Mouse (Mus musculus): Measurements from ENCODE around the gene Akap2. TPM values are rescaled to one million over a fixed set of nuclear protein-coding genes. Genes with fewer than 3 reads are reported as not detected.

Akap2 gene
- polyA plus RNA-seq, 1 experiment from 2014 or later = 19.6 TPM

GRCm38 (mm10) chr4:57904638-57905037 lies 187.2 kb downstream of the Akap2 start:
- Histone ChIP-seq H3K9me3 (no peaks in the 10 kb centered on the region), H3K27ac (replicated peaks) (no peak overlapping the region), H3K27me3 (no peaks in the 10 kb centered on the region), H3K4me1 (peaks cover 4% of the 10 kb centered on the region; the same call in 1 of the 2 replicates), H3K4me2 (replicated peaks) (no peak overlapping the region), H3K9ac (replicated peaks) (no peak overlapping the region), H3K36me3 (no peaks in the 10 kb centered on the region), H3K4me3 (no peak overlapping the region)
- peak; percentile 14; the same call in 1 of the 2 replicates for ATAC-seq (ENCODE audit: low FRiP score, low read depth)
- WGBS = 35% methylated on average over 9 of the region's 9 CpGs

- peaks cover 4% of the 10 kb centered on the region; the same call in 1 of the 2 replicates for H3K4me1 ChIP-seq
- H3K36me3 ChIP-seq = no peaks in the 10 kb centered on the region
- 20% methylated on average over 2 of the region's 2 CpGs for WGBS
- no peak for ATAC-seq (ENCODE audit: low FRiP score, low read depth)
- H3K4me3 ChIP-seq = no peak overlapping the region
- no peak overlapping the region for H3K27ac ChIP-seq (replicated peaks)
- H3K27me3 ChIP-seq = no peaks in the 10 kb centered on the region
- H3K4me2 ChIP-seq (replicated peaks) = no peak overlapping the region
- H3K9me3 ChIP-seq = no peaks in the 10 kb centered on the region
- no peak overlapping the region for H3K9ac ChIP-seq (replicated peaks)
Measured at GRCm38 (mm10) chr4:57906708-57907107, 189.3 kb downstream of the Akap2 start.

GRCm38 (mm10) chr4:57908860-57909259 lies 191.4 kb downstream of the Akap2 start:
- WGBS = 83% methylated on average over 6 of the region's 6 CpGs
- no peak overlapping the region for H3K4me2 ChIP-seq (replicated peaks)
- H3K27ac ChIP-seq (replicated peaks) = no peak overlapping the region
- no peak overlapping the region for H3K9ac ChIP-seq (replicated peaks)
- H3K9me3 ChIP-seq = no peaks in the 10 kb centered on the region
- H3K4me3 ChIP-seq = no peak overlapping the region
- peaks cover 4% of the 10 kb centered on the region; the same call in 1 of the 2 replicates for H3K4me1 ChIP-seq
- no peaks in the 10 kb centered on the region for H3K36me3 ChIP-seq
- H3K27me3 ChIP-seq = no peaks in the 10 kb centered on the region
- ATAC-seq (ENCODE audit: low FRiP score, low read depth) = no peak

GRCm38 (mm10) chr4:57913021-57913420 lies 195.6 kb downstream of the Akap2 start:
- no peak overlapping the region for H3K9ac ChIP-seq (replicated peaks)
- no peaks in the 10 kb centered on the region for H3K36me3 ChIP-seq
- H3K4me1 ChIP-seq = no peaks in the 10 kb centered on the region
- no peak overlapping the region for H3K4me3 ChIP-seq
- no peak overlapping the region for H3K27ac ChIP-seq (replicated peaks)
- peaks cover 17% of the 10 kb centered on the region for H3K27me3 ChIP-seq
- H3K4me2 ChIP-seq (replicated peaks) = no peak overlapping the region
- no peaks in the 10 kb centered on the region for H3K9me3 ChIP-seq
- ATAC-seq (ENCODE audit: low FRiP score, low read depth) = no peak

GRCm38 (mm10) chr4:57914193-57915190 lies 197.0 kb downstream of the Akap2 start:
- no peak for ATAC-seq (ENCODE audit: low FRiP score, low read depth)
- peaks cover 3% of the 10 kb centered on the region; the same call in 1 of the 2 replicates for H3K4me1 ChIP-seq
- H3K4me2 ChIP-seq (replicated peaks) = no peak overlapping the region
- no peaks in the 10 kb centered on the region for H3K9me3 ChIP-seq
- H3K9ac ChIP-seq (replicated peaks) = no peak overlapping the region
- no peaks in the 10 kb centered on the region for H3K36me3 ChIP-seq
- no peak overlapping the region for H3K4me3 ChIP-seq
- H3K27me3 ChIP-seq = peaks cover 17% of the 10 kb centered on the region
- 82% methylated on average over 9 of the region's 10 CpGs for WGBS
- no peak overlapping the region for H3K27ac ChIP-seq (replicated peaks)

- Histone ChIP-seq H3K4me3 (no peak overlapping the region), H3K9me3 (no peaks in the 10 kb centered on the region), H3K27me3 (peaks cover 17% of the 10 kb centered on the region), H3K36me3 (no peaks in the 10 kb centered on the region), H3K9ac (replicated peaks) (no peak overlapping the region), H3K4me1 (peaks cover 10% of the 10 kb centered on the region), H3K27ac (replicated peaks) (no peak overlapping the region), H3K4me2 (replicated peaks) (no peak overlapping the region; the same call in 1 of the 2 replicates)
- ATAC-seq (ENCODE audit: low FRiP score, low read depth) = no peak
- WGBS = 42% methylated on average over 17 of the region's 17 CpGs
Measured at GRCm38 (mm10) chr4:57915216-57915965, 197.9 kb downstream of the Akap2 start.

- no peak within 1 kb of the TSS for H3K4me3 ChIP-seq
- H3K9ac ChIP-seq (replicated peaks) = no peak within 1 kb of the TSS
- WGBS = 46% methylated on average over 9 of the region's 9 CpGs
- H3K27me3 ChIP-seq = peaks cover 17% of the 10 kb centered on the region
- ATAC-seq (ENCODE audit: low FRiP score, low read depth) = no peak
- H3K36me3 ChIP-seq = no peaks in the 10 kb centered on the region
- H3K27ac ChIP-seq (replicated peaks) = no peak within 1 kb of the TSS
- H3K4me1 ChIP-seq = peaks cover 10% of the 10 kb centered on the region
- H3K9me3 ChIP-seq = no peaks in the 10 kb centered on the region
- H3K4me2 ChIP-seq (replicated peaks) = no peak within 1 kb of the TSS; the same call in 1 of the 2 replicates
Measured at GRCm38 (mm10) chr4:57916201-57916661, 198.8 kb downstream of the Akap2 start, which contains the start of gene D630039A03Rik. Gene D630039A03Rik (minus strand): TSS chr4:57916297.

GRCm38 (mm10) chr4:57916711-57917110 lies 199.3 kb downstream of the Akap2 start:
- H3K4me3 ChIP-seq = no peak overlapping the region
- peaks cover 10% of the 10 kb centered on the region for H3K4me1 ChIP-seq
- no peak overlapping the region for H3K4me2 ChIP-seq (replicated peaks)
- no peak for ATAC-seq (ENCODE audit: low FRiP score, low read depth)
- no peaks in the 10 kb centered on the region for H3K36me3 ChIP-seq
- 84% methylated on average over 4 of the region's 4 CpGs for WGBS
- H3K27ac ChIP-seq (replicated peaks) = no peak overlapping the region
- H3K27me3 ChIP-seq = peaks cover 17% of the 10 kb centered on the region
- no peak overlapping the region for H3K9ac ChIP-seq (replicated peaks)
- no peaks in the 10 kb centered on the region for H3K9me3 ChIP-seq

- no peaks in the 10 kb centered on the region for H3K36me3 ChIP-seq
- 0 out of 2 replicates have a peak, but pooled peaks have one; percentile 27 for ATAC-seq (ENCODE audit: low FRiP score, low read depth)
- no peaks in the 10 kb centered on the region for H3K9me3 ChIP-seq
- H3K27me3 ChIP-seq = peaks cover 17% of the 10 kb centered on the region
- H3K4me1 ChIP-seq = peaks cover 17% of the 10 kb centered on the region
- H3K4me2 ChIP-seq (replicated peaks) = no peak overlapping the region
- WGBS = 16% methylated on average over 8 of the region's 8 CpGs
- no peak overlapping the region for H3K9ac ChIP-seq (replicated peaks)
- no peak overlapping the region for H3K27ac ChIP-seq (replicated peaks)
- no peak overlapping the region for H3K4me3 ChIP-seq
Measured at GRCm38 (mm10) chr4:57919494-57920423, 202.3 kb downstream of the Akap2 start.

GRCm38 (mm10) chr4:57920522-57920921 lies 203.1 kb downstream of the Akap2 start:
- no peak overlapping the region for H3K9ac ChIP-seq (replicated peaks)
- no peak overlapping the region for H3K27ac ChIP-seq (replicated peaks)
- no peak overlapping the region for H3K4me2 ChIP-seq (replicated peaks)
- no peak overlapping the region for H3K4me3 ChIP-seq
- peaks cover 12% of the 10 kb centered on the region for H3K27me3 ChIP-seq
- peaks cover 17% of the 10 kb centered on the region for H3K4me1 ChIP-seq
- H3K9me3 ChIP-seq = no peaks in the 10 kb centered on the region
- 65% methylated on average over 1 of the region's 1 CpGs for WGBS
- no peak for ATAC-seq (ENCODE audit: low FRiP score, low read depth)
- H3K36me3 ChIP-seq = no peaks in the 10 kb centered on the region

- no peak overlapping the region for H3K4me2 ChIP-seq (replicated peaks)
- no peak for ATAC-seq (ENCODE audit: low FRiP score, low read depth)
- peaks cover 17% of the 10 kb centered on the region for H3K4me1 ChIP-seq
- H3K9ac ChIP-seq (replicated peaks) = no peak overlapping the region
- no peak overlapping the region for H3K4me3 ChIP-seq
- H3K27ac ChIP-seq (replicated peaks) = no peak overlapping the region
- 41% methylated on average over 5 of the region's 5 CpGs for WGBS
- no peaks in the 10 kb centered on the region for H3K36me3 ChIP-seq
- no peaks in the 10 kb centered on the region for H3K27me3 ChIP-seq
- H3K9me3 ChIP-seq = no peaks in the 10 kb centered on the region
Measured at GRCm38 (mm10) chr4:57922171-57922570, 204.7 kb downstream of the Akap2 start.
